In the genomic region with DNA sequence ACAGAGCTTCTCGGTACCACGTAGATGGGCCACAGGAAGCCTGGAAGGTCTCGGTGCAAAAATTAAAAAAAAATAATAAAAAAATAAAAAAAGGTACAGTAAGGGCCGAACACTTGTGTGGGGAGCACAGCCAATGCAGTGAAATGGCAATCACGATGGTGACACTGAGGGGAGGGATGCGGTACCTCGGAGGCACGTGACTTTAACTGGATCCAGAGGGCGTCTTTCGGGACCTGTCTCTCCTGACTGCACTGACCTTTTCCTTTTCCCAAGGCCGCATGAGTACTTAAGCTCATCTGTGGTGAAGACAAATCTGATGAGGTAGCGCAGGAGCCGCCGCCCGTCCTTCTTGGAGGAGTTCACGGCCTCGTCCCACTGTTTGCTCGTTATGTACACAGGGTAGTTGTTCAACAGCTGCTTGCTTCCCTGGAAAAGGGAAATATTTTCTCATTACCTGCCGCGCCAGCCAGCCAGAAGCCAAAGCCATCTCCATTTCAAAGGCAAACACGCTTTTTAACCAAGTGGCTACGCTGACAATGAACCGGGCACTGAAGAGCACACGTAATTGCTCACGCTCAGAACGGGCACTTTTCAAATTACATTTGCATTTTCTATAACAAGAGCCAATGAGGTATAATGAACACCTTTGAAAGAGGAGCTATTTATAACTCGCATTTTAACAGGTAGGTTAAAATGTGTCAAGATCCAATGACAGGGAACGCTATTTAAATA, we compare ENCODE assay signal across 19 mouse cellular contexts. TPM values are rescaled to one million over a fixed set of nuclear protein-coding genes. Genes with fewer than 3 reads are reported as not detected.
DNase-seq lines count a peak whose midpoint lies in the region; ATAC-seq and TF ChIP-seq lines count a peak whose summit lies in the region.
"Had no signal": no experiment of that assay in that cellular context is flagged by ENCODE, and none has a peak within 500 bp of the region (broad histone marks: within the 10 kb centered on the region; RNA-seq: fewer than 3 reads in every experiment).

No protein-coding gene starts in this region.

- peak; percentile 34 for ATAC-seq in forebrain, embryonic 11.5 days (replicated peaks; ENCODE audit: low FRiP score)
- ATAC-seq in midbrain, embryonic 11.5 days (ENCODE audit: low FRiP score): 0 out of 2 replicates have a peak, but pooled peaks have one; percentile 22
- ATAC-seq in limb, embryonic 13.5 days (ENCODE audit: low FRiP score, low read depth): no peak
- ATAC-seq in midbrain, postnatal 0 days (ENCODE audit: low FRiP score): 0 out of 2 replicates have a peak, but pooled peaks have one; percentile 28
- ATAC-seq: CD4-positive, CD25-positive, alpha-beta regulatory T cell, adult 4 months had no signal

- TF ChIP-seq POLR2A in heart, adult 2 months (IDR thresholded peaks at IDR 0.05; ENCODE audit: insufficient read depth, low read depth, low read length): no peak

- no peak for TF ChIP-seq CTCF in midbrain, postnatal 0 days (IDR thresholded peaks at IDR 0.05)
- TF ChIP-seq CTCF in heart, adult 2 months (IDR thresholded peaks at IDR 0.05): no peak

- no peaks in the 10 kb centered on the region for H3K36me3 ChIP-seq in forebrain, embryonic 11.5 days (ENCODE audit: control insufficient read depth, insufficient read depth, low read length)
- peaks cover 48% of the 10 kb centered on the region for H3K36me3 ChIP-seq in forebrain, embryonic 10.5 days (replicated peaks)
- 0 out of 2 replicates have a peak, but pooled peaks cover 4% of the 10 kb centered on the region for H3K36me3 ChIP-seq in midbrain, embryonic 11.5 days (ENCODE audit: control insufficient read depth, insufficient read depth, low read length)
- peaks cover 55% of the 10 kb centered on the region for H3K36me3 ChIP-seq in midbrain, embryonic 10.5 days
- peaks cover 12% of the 10 kb centered on the region; the same call in 1 of the 2 replicates for H3K36me3 ChIP-seq in limb, embryonic 13.5 days
- H3K36me3 ChIP-seq in midbrain, postnatal 0 days (ENCODE audit: insufficient read depth, low read length): peaks cover 14% of the 10 kb centered on the region; the same call in 1 of the 2 replicates
- no peaks in the 10 kb centered on the region for H3K36me3 ChIP-seq in heart, adult 2 months (ENCODE audit: control insufficient read depth, insufficient read depth, low read length)
- peaks cover 80% of the 10 kb centered on the region for H3K36me3 ChIP-seq in heart, embryonic 10.5 days
- H3K36me3 ChIP-seq: embryonic facial prominence, embryonic 15.5 days; G1E had no signal

- H3K4me1 ChIP-seq in forebrain, embryonic 11.5 days (replicated peaks; ENCODE audit: control insufficient read depth, insufficient read depth, low read length): 0 out of 2 replicates have a peak, but pooled peaks cover 2% of the 10 kb centered on the region
- H3K4me1 ChIP-seq in forebrain, embryonic 10.5 days: peaks cover 17% of the 10 kb centered on the region
- no peaks in the 10 kb centered on the region for H3K4me1 ChIP-seq in midbrain, embryonic 11.5 days (ENCODE audit: control insufficient read depth, insufficient read depth, low read length)
- no peaks in the 10 kb centered on the region for H3K4me1 ChIP-seq in midbrain, embryonic 10.5 days
- H3K4me1 ChIP-seq in limb, embryonic 13.5 days: peaks cover 46% of the 10 kb centered on the region
- H3K4me1 ChIP-seq in midbrain, postnatal 0 days (ENCODE audit: insufficient read depth, low read length): no peaks in the 10 kb centered on the region
- no peaks in the 10 kb centered on the region for H3K4me1 ChIP-seq in heart, adult 2 months (ENCODE audit: control insufficient read depth, insufficient read depth, low read length)
- H3K4me1 ChIP-seq in heart, embryonic 10.5 days: peaks cover 6% of the 10 kb centered on the region
- H3K4me1 ChIP-seq: embryonic facial prominence, embryonic 15.5 days had no signal

- H3K27ac ChIP-seq in forebrain, embryonic 11.5 days (ENCODE audit: low read depth, low read length): no peak overlapping the region
- no peak overlapping the region for H3K27ac ChIP-seq in forebrain, embryonic 10.5 days
- no peak overlapping the region for H3K27ac ChIP-seq in midbrain, embryonic 11.5 days (ENCODE audit: low read depth, low read length)
- H3K27ac ChIP-seq in midbrain, embryonic 10.5 days (replicated peaks): no peak overlapping the region
- H3K27ac ChIP-seq in limb, embryonic 13.5 days: peak overlapping the region; percentile 70; the same call in 1 of the 2 replicates
- no peak overlapping the region for H3K27ac ChIP-seq in midbrain, postnatal 0 days (ENCODE audit: low read depth, low read length)
- H3K27ac ChIP-seq in heart, adult 2 months: no peak overlapping the region
- no peak overlapping the region for H3K27ac ChIP-seq in heart, embryonic 10.5 days
- H3K27ac ChIP-seq: embryonic facial prominence, embryonic 15.5 days; hindbrain, embryonic 14.5 days had no signal

- H3K79me2 ChIP-seq in heart, adult 2 months (replicated peaks; ENCODE audit: control insufficient read depth, insufficient read depth, low read length): no peaks in the 10 kb centered on the region

- H3K9me3 ChIP-seq in forebrain, embryonic 11.5 days (ENCODE audit: control insufficient read depth, low read length): no peaks in the 10 kb centered on the region
- H3K9me3 ChIP-seq in forebrain, embryonic 10.5 days: no peaks in the 10 kb centered on the region
- H3K9me3 ChIP-seq in midbrain, embryonic 11.5 days (ENCODE audit: control insufficient read depth, low read length): no peaks in the 10 kb centered on the region
- H3K9me3 ChIP-seq in midbrain, embryonic 10.5 days (replicated peaks): no peaks in the 10 kb centered on the region
- no peaks in the 10 kb centered on the region for H3K9me3 ChIP-seq in limb, embryonic 13.5 days
- H3K9me3 ChIP-seq in midbrain, postnatal 0 days (ENCODE audit: low read length): no peaks in the 10 kb centered on the region
- no peaks in the 10 kb centered on the region for H3K9me3 ChIP-seq in heart, embryonic 10.5 days
- H3K9me3 ChIP-seq: embryonic facial prominence, embryonic 15.5 days; G1E had no signal

- DNase-seq in forebrain, embryonic 11.5 days (ENCODE audit: low spot score): peak; percentile 54
- no peak for DNase-seq in forebrain, embryonic 10.5 days (ENCODE audit: extremely low spot score, low spot score)
- no peak for DNase-seq in midbrain, embryonic 11.5 days (ENCODE audit: low spot score, missing footprints)
- no peak for DNase-seq in midbrain, embryonic 10.5 days (ENCODE audit: low spot score)
- DNase-seq in midbrain, postnatal 0 days (ENCODE audit: low spot score): no peak
- no peak for DNase-seq in heart, adult 2 months
- DNase-seq in heart, embryonic 10.5 days (ENCODE audit: low spot score): no peak
- DNase-seq: cerebellum, adult 9-11 months; heart, postnatal 10 days; kidney, adult 11 months; lung, adult 2 months; lung, postnatal 36 days; right cerebral cortex, postnatal 4 days had no signal

- H3K4me2 ChIP-seq in forebrain, embryonic 11.5 days (ENCODE audit: low read depth, low read length, severe bottlenecking): no peak overlapping the region
- H3K4me2 ChIP-seq in midbrain, embryonic 11.5 days: no peak overlapping the region
- H3K4me2 ChIP-seq in limb, embryonic 13.5 days (replicated peaks): peak overlapping the region; percentile 60
- H3K4me2 ChIP-seq in midbrain, postnatal 0 days (ENCODE audit: low read depth, low read length, poor library complexity, severe bottlenecking): no peak overlapping the region
- H3K4me2 ChIP-seq: embryonic facial prominence, embryonic 15.5 days; hindbrain, embryonic 14.5 days; liver, embryonic 11.5 days had no signal

- H3K27me3 ChIP-seq in forebrain, embryonic 11.5 days (ENCODE audit: control insufficient read depth, insufficient read depth, low read length): no peaks in the 10 kb centered on the region
- no peaks in the 10 kb centered on the region for H3K27me3 ChIP-seq in forebrain, embryonic 10.5 days (ENCODE audit: poor library complexity, severe bottlenecking)
- H3K27me3 ChIP-seq in midbrain, embryonic 11.5 days (ENCODE audit: control insufficient read depth, insufficient read depth, low read length): no peaks in the 10 kb centered on the region
- no peaks in the 10 kb centered on the region for H3K27me3 ChIP-seq in midbrain, embryonic 10.5 days (ENCODE audit: low read depth, poor library complexity, severe bottlenecking)
- peaks cover 30% of the 10 kb centered on the region for H3K27me3 ChIP-seq in limb, embryonic 13.5 days
- H3K27me3 ChIP-seq in midbrain, postnatal 0 days (ENCODE audit: insufficient read depth, low read length): no peaks in the 10 kb centered on the region
- H3K27me3 ChIP-seq in heart, adult 2 months (ENCODE audit: control insufficient read depth, insufficient read depth, low read length): no peaks in the 10 kb centered on the region
- H3K27me3 ChIP-seq in heart, embryonic 10.5 days (ENCODE audit: insufficient read depth, poor library complexity, severe bottlenecking): no peaks in the 10 kb centered on the region
- H3K27me3 ChIP-seq: embryonic facial prominence, embryonic 15.5 days had no signal

- H3K9ac ChIP-seq in forebrain, embryonic 11.5 days (ENCODE audit: low read length): no peak overlapping the region
- no peak overlapping the region for H3K9ac ChIP-seq in midbrain, embryonic 11.5 days (ENCODE audit: low read length)
- H3K9ac ChIP-seq in limb, embryonic 13.5 days: no peak overlapping the region
- H3K9ac ChIP-seq in midbrain, postnatal 0 days (replicated peaks; ENCODE audit: low read length, poor library complexity, severe bottlenecking): no peak overlapping the region
- H3K9ac ChIP-seq in heart, adult 2 months (ENCODE audit: low read depth, low read length): no peak overlapping the region
- H3K9ac ChIP-seq: embryonic facial prominence, embryonic 15.5 days; hindbrain, embryonic 14.5 days had no signal

- intact Hi-C loops in heart, adult 2 months (cut with DNase I): no loop called here

- H3K4me3 ChIP-seq in forebrain, embryonic 11.5 days (ENCODE audit: low read depth, low read length): no peak overlapping the region
- H3K4me3 ChIP-seq in forebrain, embryonic 10.5 days: no peak overlapping the region
- no peak overlapping the region for H3K4me3 ChIP-seq in midbrain, embryonic 11.5 days (ENCODE audit: low read depth, low read length)
- no peak overlapping the region for H3K4me3 ChIP-seq in midbrain, embryonic 10.5 days
- H3K4me3 ChIP-seq in limb, embryonic 13.5 days: peak overlapping the region; percentile 26
- no peak overlapping the region for H3K4me3 ChIP-seq in midbrain, postnatal 0 days (ENCODE audit: low read depth, low read length)
- no peak overlapping the region for H3K4me3 ChIP-seq in heart, adult 2 months
- H3K4me3 ChIP-seq in heart, embryonic 10.5 days: no peak overlapping the region
- H3K4me3 ChIP-seq: embryonic facial prominence, embryonic 15.5 days had no signal

- WGBS in forebrain, embryonic 11.5 days: 70% methylated on average over 28 of the region's 28 CpGs
- WGBS in forebrain, embryonic 10.5 days: 87% methylated on average over 28 of the region's 28 CpGs
- 90% methylated on average over 28 of the region's 28 CpGs for WGBS in midbrain, embryonic 11.5 days
- WGBS in midbrain, embryonic 10.5 days: 92% methylated on average over 28 of the region's 28 CpGs
- WGBS in limb, embryonic 13.5 days: 27% methylated on average over 28 of the region's 28 CpGs
- 64% methylated on average over 28 of the region's 28 CpGs for WGBS in midbrain, postnatal 0 days
- 93% methylated on average over 28 of the region's 28 CpGs for WGBS in heart, adult 2 months
- WGBS in heart, embryonic 10.5 days: 89% methylated on average over 28 of the region's 28 CpGs

- no peak for TF ChIP-seq EP300 in heart, adult 2 months (IDR thresholded peaks at IDR 0.05; ENCODE audit: insufficient read depth, low read depth, low read length)

RNA-seq across cellular contexts. Expression of a gene that starts 28.1 kb away (rescaled TPM):
- polyA plus RNA-seq in forebrain, embryonic 11.5 days (2014; fragmentation: Nextera tagmentation; extraction: Ambion mirVana): 10.7 and 11.6 TPM in 2 replicates
- 9.8 and 10.4 TPM in 2 replicates for polyA plus RNA-seq in forebrain, embryonic 10.5 days (2016; fragmentation: Nextera tagmentation; extraction: Ambion mirVana)
- 10.8 and 11.3 TPM in 2 replicates for polyA plus RNA-seq in midbrain, embryonic 11.5 days (2014; fragmentation: Nextera tagmentation; extraction: Ambion mirVana)
- 12.1 and 13.0 TPM in 2 replicates for polyA plus RNA-seq in midbrain, embryonic 10.5 days (2016; fragmentation: Nextera tagmentation; extraction: Ambion mirVana)
- polyA plus RNA-seq in limb, embryonic 13.5 days (2015; fragmentation: Nextera tagmentation; extraction: Ambion mirVana): 4.9 and 5.3 TPM in 2 replicates
- 16.1 and 18.2 TPM in 2 replicates for total RNA-seq in midbrain, postnatal 0 days (2014; rRNA removed)
- polyA plus RNA-seq in midbrain, postnatal 0 days (2015; fragmentation: Nextera tagmentation; extraction: Ambion mirVana): 9.2 and 9.5 TPM in 2 replicates
- 1 to 10 TPM; 2.4 TPM for total RNA-seq in heart, adult 2 months (2021)
- 0.88 and 1.00 TPM in 2 replicates for polyA plus RNA-seq in heart, adult 2 months (2012; rRNA removed)
- polyA plus RNA-seq in heart, embryonic 10.5 days (2016; fragmentation: Nextera tagmentation; extraction: Ambion mirVana): 23.5 and 24.0 TPM in 2 replicates
